Mouse (Mus musculus): ENCODE measurements around the gene Cib2. TPM values are rescaled to one million over a fixed set of nuclear protein-coding genes. Genes with fewer than 3 reads are reported as not detected.
"Not testable (repeated sequence)": the region's sequence is repeated elsewhere in the genome, so short reads cannot be mapped to it uniquely, and the experiment has no call there.

Gene Cib2
- 36.8 and 40.5 TPM in 2 replicates for polyA plus RNA-seq (2015; fragmentation: Nextera tagmentation; extraction: Ambion mirVana)

DNA sequence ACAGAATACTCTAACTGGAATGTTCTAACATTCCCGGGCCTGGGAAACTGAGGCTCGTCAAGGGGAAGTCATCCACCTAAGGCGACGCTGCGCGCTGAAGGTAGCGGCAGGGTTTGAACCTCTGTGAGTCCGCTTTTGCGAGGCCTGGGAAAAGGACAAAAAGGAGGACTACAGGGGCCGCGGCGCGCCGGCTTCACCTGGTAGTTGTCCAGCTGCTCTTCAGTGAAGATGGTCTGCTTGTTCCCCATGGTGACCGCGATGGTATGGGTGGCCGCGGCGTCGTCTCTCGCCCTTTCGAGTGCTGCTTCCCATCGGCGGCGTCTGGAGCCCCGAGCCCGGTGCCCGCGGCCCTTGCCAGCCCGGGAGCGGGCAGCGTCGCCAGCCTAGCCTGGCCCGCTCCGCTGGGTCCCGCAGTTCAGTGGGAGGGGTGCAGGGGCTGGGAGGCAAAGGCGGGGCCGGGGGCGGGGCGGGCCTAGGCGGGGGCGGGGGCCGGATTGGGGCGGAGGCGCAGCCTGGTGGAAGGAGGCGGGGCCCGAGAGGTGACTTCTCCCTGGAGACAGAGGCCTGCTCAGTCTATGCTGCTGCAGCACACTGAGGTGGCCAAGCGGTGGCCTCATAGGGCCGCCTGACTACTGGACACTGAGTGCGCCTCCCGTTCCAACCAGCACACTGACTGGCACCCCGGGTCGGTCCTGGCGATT, at the start of gene Cib2:
Gene Cib2, minus strand, starts transcription at position 448 of the 701 bp plus-strand sequence.
- H3K4me3 ChIP-seq (replicated peaks; ENCODE audit: low read length), result peak within 1 kb of the TSS; percentile 58

DNA sequence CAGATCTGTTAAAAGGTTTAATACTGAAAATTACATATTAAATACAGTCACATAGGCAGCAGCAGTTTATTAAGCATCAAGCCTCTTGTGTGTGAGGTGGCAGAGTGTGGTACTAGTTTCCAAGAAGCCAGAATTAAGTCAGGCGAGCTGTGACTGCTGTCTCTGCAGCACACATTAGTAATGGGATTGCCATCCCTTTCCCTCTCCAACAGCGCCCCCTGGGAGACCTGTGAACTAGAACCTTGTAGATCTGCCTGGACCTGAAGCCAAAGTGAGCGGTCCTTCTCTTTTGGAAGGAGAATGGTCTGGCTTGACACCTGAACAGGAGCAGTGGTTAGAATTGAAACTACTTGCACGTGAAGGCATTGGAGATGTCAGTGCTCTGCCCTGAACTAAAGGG, 44.9 kb upstream of the Cib2 start:
- Histone ChIP-seq H3K27me3 (replicated peaks; ENCODE audit: control insufficient read depth, insufficient read depth, low read length) (no peaks in the 10 kb centered on the region), H3K27ac (ENCODE audit: low read length) (no peak overlapping the region), H3K36me3 (ENCODE audit: control insufficient read depth, insufficient read depth) (peaks cover 23% of the 10 kb centered on the region), H3K4me2 (ENCODE audit: low read length) (no peak overlapping the region), H3K4me1 (replicated peaks; ENCODE audit: control insufficient read depth, insufficient read depth, low read length) (no peaks in the 10 kb centered on the region), H3K9ac (replicated peaks; ENCODE audit: low read depth, low read length) (no peak overlapping the region), H3K4me3 (replicated peaks; ENCODE audit: low read length) (no peak overlapping the region), H3K9me3 (ENCODE audit: control insufficient read depth, low read length) (no peaks in the 10 kb centered on the region)
- WGBS, result 54% methylated on average over 4 of the region's 4 CpGs
- ATAC-seq, result no peak

More for the DNA sequence above, at the start of gene Cib2:
- no peaks in the 10 kb centered on the region for H3K36me3 ChIP-seq (ENCODE audit: control insufficient read depth, insufficient read depth)
- H3K9ac ChIP-seq (replicated peaks; ENCODE audit: low read depth, low read length), result peak within 1 kb of the TSS; percentile 66
- H3K9me3 ChIP-seq (ENCODE audit: control insufficient read depth, low read length), result no peaks in the 10 kb centered on the region
- peaks cover 9% of the 10 kb centered on the region; the same call in 1 of the 2 replicates for H3K4me1 ChIP-seq (replicated peaks; ENCODE audit: control insufficient read depth, insufficient read depth, low read length)
- WGBS, result 2% methylated on average over 50 of the region's 54 CpGs
- peak; percentile 98 for ATAC-seq
- no peaks in the 10 kb centered on the region for H3K27me3 ChIP-seq (replicated peaks; ENCODE audit: control insufficient read depth, insufficient read depth, low read length)
- peak within 1 kb of the TSS; percentile 69 for H3K4me2 ChIP-seq (ENCODE audit: low read length)
- H3K27ac ChIP-seq (ENCODE audit: low read length), result no peak within 1 kb of the TSS

DNA sequence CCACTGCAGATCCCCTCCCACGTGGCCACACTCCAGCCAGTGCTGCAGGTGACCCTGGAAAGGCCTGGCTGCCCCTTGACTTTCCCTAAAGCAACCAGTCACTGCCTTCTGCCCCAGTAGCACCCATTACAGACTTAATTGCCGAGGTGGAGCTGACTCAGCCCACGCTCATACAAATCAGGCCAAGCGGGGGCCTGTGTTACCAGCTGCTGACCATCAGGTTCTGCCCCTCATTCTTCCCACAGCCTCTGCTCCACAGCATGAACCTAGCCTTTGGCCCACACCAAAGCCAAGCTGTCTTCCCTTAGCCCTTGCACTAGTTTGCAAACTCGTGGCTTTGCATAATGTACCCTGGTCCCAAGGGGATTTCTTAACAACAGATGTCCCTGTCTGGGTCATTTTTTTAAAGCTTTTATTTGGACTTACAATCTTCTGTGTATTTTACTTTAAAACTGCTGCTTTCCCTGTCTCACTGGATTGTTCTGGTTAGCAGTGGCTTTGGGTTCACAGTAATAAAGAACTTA, 44.2 kb upstream of the Cib2 start:
- no peak overlapping the region for H3K27ac ChIP-seq (ENCODE audit: low read length)
- WGBS, result 79% methylated on average over 5 of the region's 5 CpGs
- peaks cover 29% of the 10 kb centered on the region for H3K36me3 ChIP-seq (ENCODE audit: control insufficient read depth, insufficient read depth)
- ATAC-seq, result no peak
- no peaks in the 10 kb centered on the region for H3K9me3 ChIP-seq (ENCODE audit: control insufficient read depth, low read length)
- no peak overlapping the region for H3K9ac ChIP-seq (replicated peaks; ENCODE audit: low read depth, low read length)
- no peak overlapping the region for H3K4me2 ChIP-seq (ENCODE audit: low read length)
- H3K27me3 ChIP-seq (replicated peaks; ENCODE audit: control insufficient read depth, insufficient read depth, low read length), result no peaks in the 10 kb centered on the region
- no peak overlapping the region for H3K4me3 ChIP-seq (replicated peaks; ENCODE audit: low read length)
- no peaks in the 10 kb centered on the region for H3K4me1 ChIP-seq (replicated peaks; ENCODE audit: control insufficient read depth, insufficient read depth, low read length)

- no peak overlapping the region for H3K9ac ChIP-seq (replicated peaks; ENCODE audit: low read depth, low read length)
- H3K9me3 ChIP-seq (ENCODE audit: control insufficient read depth, low read length), result no peaks in the 10 kb centered on the region
- no peaks in the 10 kb centered on the region for H3K4me1 ChIP-seq (replicated peaks; ENCODE audit: control insufficient read depth, insufficient read depth, low read length)
- no peak overlapping the region for H3K4me2 ChIP-seq (ENCODE audit: low read length)
- H3K27me3 ChIP-seq (replicated peaks; ENCODE audit: control insufficient read depth, insufficient read depth, low read length), result no peaks in the 10 kb centered on the region
- 59% methylated on average over 7 of the region's 7 CpGs for WGBS
- no peak overlapping the region for H3K4me3 ChIP-seq (replicated peaks; ENCODE audit: low read length)
- no peak overlapping the region for H3K27ac ChIP-seq (ENCODE audit: low read length)
- ATAC-seq, result no peak
- H3K36me3 ChIP-seq (ENCODE audit: control insufficient read depth, insufficient read depth), result peaks cover 35% of the 10 kb centered on the region
These were observed 42.9 kb upstream of the Cib2 start for GRCm38 (mm10) chr9:54602916-54603315.

DNA sequence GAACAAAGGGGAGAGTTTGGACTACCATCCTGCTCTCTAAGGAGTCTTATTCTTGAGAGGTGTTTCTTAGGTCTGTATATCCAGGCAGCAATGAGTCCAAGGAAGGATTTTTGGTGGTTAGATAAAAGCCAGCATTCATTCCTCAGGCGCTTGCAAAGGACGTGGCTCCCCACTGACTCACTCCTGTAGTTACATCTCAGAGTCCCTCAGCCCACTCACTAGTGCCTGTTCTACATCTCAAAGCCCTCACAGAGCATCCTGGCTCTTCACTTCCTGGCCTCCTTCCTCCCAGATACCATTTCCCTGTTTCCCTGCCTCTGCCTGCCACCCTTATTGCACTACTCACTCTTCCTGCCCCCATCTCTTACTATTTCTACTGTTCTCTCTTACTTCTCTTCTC, 42.4 kb upstream of the Cib2 start:
- ATAC-seq, result no peak
- no peak overlapping the region for H3K4me3 ChIP-seq (replicated peaks; ENCODE audit: low read length)
- WGBS, result 70% methylated on average over 2 of the region's 2 CpGs
- H3K27ac ChIP-seq (ENCODE audit: low read length), result no peak overlapping the region
- peaks cover 35% of the 10 kb centered on the region for H3K36me3 ChIP-seq (ENCODE audit: control insufficient read depth, insufficient read depth)
- H3K27me3 ChIP-seq (replicated peaks; ENCODE audit: control insufficient read depth, insufficient read depth, low read length), result no peaks in the 10 kb centered on the region
- H3K9me3 ChIP-seq (ENCODE audit: control insufficient read depth, low read length), result no peaks in the 10 kb centered on the region
- H3K4me2 ChIP-seq (ENCODE audit: low read length), result no peak overlapping the region
- no peak overlapping the region for H3K9ac ChIP-seq (replicated peaks; ENCODE audit: low read depth, low read length)
- H3K4me1 ChIP-seq (replicated peaks; ENCODE audit: control insufficient read depth, insufficient read depth, low read length), result no peaks in the 10 kb centered on the region

DNA sequence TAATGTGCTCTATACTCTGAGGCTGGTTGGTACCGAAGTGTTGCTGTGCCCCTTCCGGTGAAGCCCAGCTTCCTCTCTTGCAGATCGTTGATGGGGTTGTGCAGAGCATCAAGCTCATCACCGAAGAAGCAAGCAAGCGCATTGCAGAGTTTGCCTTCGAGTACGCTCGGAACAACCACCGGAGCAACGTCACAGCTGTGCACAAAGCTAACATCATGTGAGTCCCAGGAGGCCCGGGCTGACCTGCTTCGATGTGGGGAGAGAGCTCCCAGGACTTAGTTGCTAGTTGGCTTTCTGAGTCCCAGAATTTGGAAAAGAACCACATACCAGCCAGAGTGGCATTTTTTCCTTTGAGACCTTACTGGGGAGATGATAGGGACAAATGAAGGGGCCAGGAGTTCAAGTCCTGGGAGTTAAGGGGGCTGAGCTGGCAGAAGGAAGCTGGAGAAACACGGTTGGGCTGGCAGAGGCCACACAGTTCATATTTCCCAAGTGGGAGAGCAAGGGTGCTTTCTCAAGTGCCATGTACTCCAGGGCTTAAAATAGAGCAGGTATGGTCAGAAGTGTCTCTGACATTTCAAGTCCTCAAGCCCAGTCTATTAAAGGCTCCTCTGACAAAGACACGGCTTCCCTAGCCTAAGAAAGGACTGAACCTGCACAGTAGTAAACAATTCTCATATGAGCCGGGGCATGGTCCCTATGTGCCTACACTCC, 36.9 kb upstream of the Cib2 start:
- Histone ChIP-seq H3K4me3 (replicated peaks; ENCODE audit: low read length) (no peak overlapping the region), H3K4me1 (replicated peaks; ENCODE audit: control insufficient read depth, insufficient read depth, low read length) (no peaks in the 10 kb centered on the region), H3K27me3 (replicated peaks; ENCODE audit: control insufficient read depth, insufficient read depth, low read length) (no peaks in the 10 kb centered on the region), H3K27ac (ENCODE audit: low read length) (no peak overlapping the region), H3K9ac (replicated peaks; ENCODE audit: low read depth, low read length) (no peak overlapping the region), H3K4me2 (ENCODE audit: low read length) (no peak overlapping the region), H3K9me3 (ENCODE audit: control insufficient read depth, low read length) (no peaks in the 10 kb centered on the region), H3K36me3 (ENCODE audit: control insufficient read depth, insufficient read depth) (peaks cover 55% of the 10 kb centered on the region)
- whole genome bisulfite sequencing, result 94% methylated on average over 15 of the region's 15 CpGs
- no peak for ATAC-seq

GRCm38 (mm10) chr9:54593652-54594051, 33.6 kb upstream of the Cib2 start:
- H3K4me2 ChIP-seq (ENCODE audit: low read length); H3K9me3 ChIP-seq (ENCODE audit: control insufficient read depth, low read length); H3K4me1 ChIP-seq (replicated peaks; ENCODE audit: control insufficient read depth, insufficient read depth, low read length); H3K4me3 ChIP-seq (replicated peaks; ENCODE audit: low read length); H3K9ac ChIP-seq (replicated peaks; ENCODE audit: low read depth, low read length); ATAC-seq; H3K27ac ChIP-seq (ENCODE audit: low read length); H3K27me3 ChIP-seq (replicated peaks; ENCODE audit: control insufficient read depth, insufficient read depth, low read length): not testable (repeated sequence)
- peaks cover 38% of the 10 kb centered on the region for H3K36me3 ChIP-seq (ENCODE audit: control insufficient read depth, insufficient read depth)
- WGBS, result 70% methylated on average over 4 of the region's 4 CpGs

- ATAC-seq, result no peak
- peaks cover 21% of the 10 kb centered on the region for H3K4me1 ChIP-seq (replicated peaks; ENCODE audit: control insufficient read depth, insufficient read depth, low read length)
- H3K36me3 ChIP-seq (ENCODE audit: control insufficient read depth, insufficient read depth), result peaks cover 8% of the 10 kb centered on the region
- peak overlapping the region; percentile 83 for H3K4me2 ChIP-seq (ENCODE audit: low read length)
- no peaks in the 10 kb centered on the region for H3K27me3 ChIP-seq (replicated peaks; ENCODE audit: control insufficient read depth, insufficient read depth, low read length)
- no peak overlapping the region for H3K9ac ChIP-seq (replicated peaks; ENCODE audit: low read depth, low read length)
- H3K4me3 ChIP-seq (replicated peaks; ENCODE audit: low read length), result no peak overlapping the region
- H3K9me3 ChIP-seq (ENCODE audit: control insufficient read depth, low read length), result no peaks in the 10 kb centered on the region
- no peak overlapping the region for H3K27ac ChIP-seq (ENCODE audit: low read length)
- 57% methylated on average over 4 of the region's 4 CpGs for WGBS
These were observed 27.8 kb upstream of the Cib2 start for GRCm38 (mm10) chr9:54587863-54588262.

DNA sequence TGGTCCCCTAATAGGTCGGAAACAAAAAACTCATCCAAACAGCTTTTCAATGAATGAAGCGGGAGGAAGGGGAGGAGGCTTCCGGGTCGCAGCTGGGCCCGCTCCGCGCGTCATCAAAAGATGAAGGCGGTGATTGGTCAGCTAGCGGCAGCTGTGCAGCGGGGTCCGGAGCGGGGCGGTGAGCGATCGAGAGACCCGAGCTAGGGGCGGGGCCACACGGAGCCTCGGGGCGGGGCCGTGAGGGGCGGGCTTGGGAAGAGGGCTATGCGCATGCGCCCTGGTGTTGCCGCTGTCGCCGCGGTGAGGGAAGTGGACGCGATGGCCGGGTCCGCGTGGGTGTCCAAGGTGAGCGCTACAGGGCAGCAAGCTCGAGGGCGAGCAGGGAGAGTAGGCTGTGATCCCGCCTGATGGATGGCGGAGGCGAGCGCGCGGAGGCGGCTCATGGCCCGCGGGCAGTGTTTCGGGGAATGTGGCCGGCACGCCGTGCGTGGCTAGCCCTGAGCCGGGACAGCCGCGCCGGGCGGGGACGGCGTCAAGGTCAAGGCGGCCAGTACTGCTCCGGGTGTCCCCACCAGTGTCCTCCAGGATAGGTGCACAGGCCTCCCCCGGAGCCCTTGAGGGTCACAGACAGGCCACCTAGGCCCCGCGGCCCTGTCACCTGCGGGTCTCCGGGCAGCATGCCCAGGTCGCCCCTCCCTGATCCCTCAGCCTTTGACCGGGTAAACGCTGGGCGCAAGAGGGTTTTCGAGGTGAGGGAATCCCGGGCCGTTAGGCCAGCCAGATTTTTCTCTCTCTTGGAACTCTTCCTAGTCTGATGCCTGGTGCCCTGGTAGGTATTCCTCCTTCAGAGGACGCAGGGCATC, 26.4 kb upstream of the Cib2 start, which contains the start of gene Idh3a:
Gene Idh3a, plus strand, starts transcription at position 136 of the 863 bp plus-strand sequence.
- H3K4me3 ChIP-seq (replicated peaks; ENCODE audit: low read length), result peak within 1 kb of the TSS; percentile 53
- no peaks in the 10 kb centered on the region for H3K27me3 ChIP-seq (replicated peaks; ENCODE audit: control insufficient read depth, insufficient read depth, low read length)
- H3K36me3 ChIP-seq (ENCODE audit: control insufficient read depth, insufficient read depth), result 0 out of 2 replicates have a peak, but pooled peaks cover 2% of the 10 kb centered on the region
- H3K27ac ChIP-seq (ENCODE audit: low read length), result peak within 1 kb of the TSS; percentile 53
- H3K4me2 ChIP-seq (ENCODE audit: low read length), result peak within 1 kb of the TSS; percentile 83
- peak within 1 kb of the TSS; percentile 90 for H3K9ac ChIP-seq (replicated peaks; ENCODE audit: low read depth, low read length)
- ATAC-seq, result peak; percentile 99
- 0% methylated on average over 73 of the region's 73 CpGs for WGBS
- no peaks in the 10 kb centered on the region for H3K9me3 ChIP-seq (ENCODE audit: control insufficient read depth, low read length)
- H3K4me1 ChIP-seq (replicated peaks; ENCODE audit: control insufficient read depth, insufficient read depth, low read length), result peaks cover 21% of the 10 kb centered on the region

All from forebrain, embryonic 16.5 days (tissue).